Mouse (Mus musculus): ENCODE data around the gene Serpinb2. TPM values are rescaled to one million over a fixed set of nuclear protein-coding genes. Genes with fewer than 3 reads are reported as not detected.

Gene Serpinb2
- polyA plus RNA-seq, 1 experiment: 0.11 TPM

GRCm38 (mm10) chr1:107577514-107577913 is 66.3 kb downstream of the Serpinb2 start:
- no peaks in the 10 kb centered on the region for H3K4me1 ChIP-seq (ENCODE audit: control insufficient read depth, insufficient read depth, low read length)
- H3K4me3 ChIP-seq (ENCODE audit: insufficient read depth, low read depth, low read length): no peak overlapping the region
- H3K27me3 ChIP-seq (replicated peaks; ENCODE audit: control insufficient read depth, insufficient read depth, low read length): no peaks in the 10 kb centered on the region
- no peak for DNase-seq
- no peaks in the 10 kb centered on the region for H3K36me3 ChIP-seq (ENCODE audit: control insufficient read depth, insufficient read depth, low read length)
- TF ChIP-seq POLR2A (IDR thresholded peaks at IDR 0.05; ENCODE audit: low read depth, low read length) (no peak), CTCF (conservative IDR thresholded peaks at IDR 0.05; ENCODE audit: insufficient read depth, insufficient read length, low read depth, low read length) (no peak)
- 61% methylated on average over 1 of the region's 1 CpGs for WGBS
- H3K27ac ChIP-seq (ENCODE audit: insufficient read depth, low read depth, low read length): no peak overlapping the region

GRCm38 (mm10) chr1:107581220-107581619 is 70.0 kb downstream of the Serpinb2 start:
- Histone ChIP-seq H3K27me3 (replicated peaks; ENCODE audit: control insufficient read depth, insufficient read depth, low read length) (no peaks in the 10 kb centered on the region), H3K27ac (ENCODE audit: insufficient read depth, low read depth, low read length) (no peak overlapping the region), H3K4me1 (ENCODE audit: control insufficient read depth, insufficient read depth, low read length) (no peaks in the 10 kb centered on the region), H3K4me3 (ENCODE audit: insufficient read depth, low read depth, low read length) (no peak overlapping the region), H3K36me3 (ENCODE audit: control insufficient read depth, insufficient read depth, low read length) (no peaks in the 10 kb centered on the region)
- TF ChIP-seq POLR2A (IDR thresholded peaks at IDR 0.05; ENCODE audit: low read depth, low read length): no peak
- TF ChIP-seq CTCF (conservative IDR thresholded peaks at IDR 0.05; ENCODE audit: insufficient read depth, insufficient read length, low read depth, low read length): no peak
- no peak for DNase-seq
- WGBS: 83% methylated on average over 1 of the region's 1 CpGs

DNA sequence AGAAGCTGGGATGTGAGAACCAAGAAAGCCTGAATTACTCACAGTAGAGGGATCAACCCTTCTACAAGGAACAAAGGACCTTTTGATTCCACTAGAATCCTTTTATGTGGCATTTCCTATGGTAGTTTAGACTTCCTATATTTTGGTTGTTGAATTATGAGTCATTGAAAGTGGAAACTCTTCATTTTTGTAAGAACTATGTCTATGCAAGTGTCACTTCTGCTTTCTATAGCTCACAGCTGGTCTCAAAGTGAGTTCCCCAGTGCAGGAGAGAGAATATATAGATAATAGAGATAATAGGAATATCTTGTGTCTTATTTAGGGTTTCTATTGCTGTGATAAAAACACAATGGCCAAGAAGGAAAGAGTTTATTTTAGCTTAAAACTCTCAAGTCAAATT is 71.7 kb downstream of the Serpinb2 start:
- DNase-seq: no peak
- no peaks in the 10 kb centered on the region for H3K36me3 ChIP-seq (ENCODE audit: control insufficient read depth, insufficient read depth, low read length)
- H3K27ac ChIP-seq (ENCODE audit: insufficient read depth, low read depth, low read length): no peak overlapping the region
- H3K4me1 ChIP-seq (ENCODE audit: control insufficient read depth, insufficient read depth, low read length): no peaks in the 10 kb centered on the region
- H3K4me3 ChIP-seq (ENCODE audit: insufficient read depth, low read depth, low read length): no peak overlapping the region
- TF ChIP-seq POLR2A (IDR thresholded peaks at IDR 0.05; ENCODE audit: low read depth, low read length): no peak
- no peak for TF ChIP-seq CTCF (conservative IDR thresholded peaks at IDR 0.05; ENCODE audit: insufficient read depth, insufficient read length, low read depth, low read length)
- H3K27me3 ChIP-seq (replicated peaks; ENCODE audit: control insufficient read depth, insufficient read depth, low read length): no peaks in the 10 kb centered on the region

DNA sequence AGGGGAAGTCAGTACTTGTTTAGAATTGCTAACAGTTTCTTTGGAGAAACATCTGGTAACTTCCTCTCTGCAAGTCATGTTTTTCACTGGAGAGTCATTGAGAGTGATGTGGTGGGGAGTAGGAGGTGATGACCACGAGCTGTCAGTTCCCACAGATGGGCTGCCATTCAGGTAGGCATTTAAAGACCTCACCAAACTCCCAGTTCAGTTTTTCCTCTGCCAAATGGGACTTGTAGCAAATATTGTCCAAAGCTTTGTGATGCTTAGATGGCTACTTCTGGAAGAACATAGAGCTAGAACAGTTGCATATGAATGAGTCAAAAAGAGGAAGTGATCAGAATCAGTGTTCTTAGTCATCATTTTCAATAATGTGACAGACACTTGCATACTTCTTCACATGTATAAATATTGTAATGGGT is 72.7 kb downstream of the Serpinb2 start:
- DNase-seq: no peak
- no peak overlapping the region for H3K27ac ChIP-seq (ENCODE audit: insufficient read depth, low read depth, low read length)
- no peaks in the 10 kb centered on the region for H3K27me3 ChIP-seq (replicated peaks; ENCODE audit: control insufficient read depth, insufficient read depth, low read length)
- no peaks in the 10 kb centered on the region for H3K36me3 ChIP-seq (ENCODE audit: control insufficient read depth, insufficient read depth, low read length)
- TF ChIP-seq POLR2A (IDR thresholded peaks at IDR 0.05; ENCODE audit: low read depth, low read length) (no peak), CTCF (conservative IDR thresholded peaks at IDR 0.05; ENCODE audit: insufficient read depth, insufficient read length, low read depth, low read length) (no peak)
- H3K4me3 ChIP-seq (ENCODE audit: insufficient read depth, low read depth, low read length): no peak overlapping the region
- H3K4me1 ChIP-seq (ENCODE audit: control insufficient read depth, insufficient read depth, low read length): no peaks in the 10 kb centered on the region
- WGBS: 56% methylated on average over 1 of the region's 1 CpGs

DNA sequence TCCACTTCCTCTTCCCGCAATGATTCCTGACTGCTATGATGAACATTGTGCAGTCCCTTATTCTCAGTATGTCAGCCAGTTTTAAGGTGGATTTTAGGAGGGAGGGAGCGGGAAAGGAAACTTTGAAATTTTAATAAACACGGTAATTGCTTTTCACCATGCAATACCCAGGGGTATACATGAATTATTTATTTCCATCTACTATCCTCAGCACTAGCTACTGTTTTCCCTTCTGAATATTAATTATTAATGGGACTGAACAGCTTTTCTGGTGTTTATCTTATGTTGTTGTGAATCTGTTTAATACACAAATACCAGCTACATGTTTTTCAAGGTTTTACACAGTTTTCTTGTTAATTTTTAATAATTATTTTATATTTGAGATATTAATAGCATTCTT is 73.7 kb downstream of the Serpinb2 start:
- 69% methylated on average over 3 of the region's 3 CpGs for WGBS
- H3K4me1 ChIP-seq (ENCODE audit: control insufficient read depth, insufficient read depth, low read length): 0 out of 2 replicates have a peak, but pooled peaks cover under 1% of the 10 kb centered on the region
- no peak overlapping the region for H3K4me3 ChIP-seq (ENCODE audit: insufficient read depth, low read depth, low read length)

More for the DNA sequence above, 73.7 kb downstream of the Serpinb2 start:
- TF ChIP-seq CTCF (conservative IDR thresholded peaks at IDR 0.05; ENCODE audit: insufficient read depth, insufficient read length, low read depth, low read length) (no peak), POLR2A (IDR thresholded peaks at IDR 0.05; ENCODE audit: low read depth, low read length) (no peak)
- DNase-seq: no peak
- Histone ChIP-seq H3K36me3 (ENCODE audit: control insufficient read depth, insufficient read depth, low read length) (no peaks in the 10 kb centered on the region), H3K27me3 (replicated peaks; ENCODE audit: control insufficient read depth, insufficient read depth, low read length) (no peaks in the 10 kb centered on the region), H3K27ac (ENCODE audit: insufficient read depth, low read depth, low read length) (no peak overlapping the region)

Other genes starting within 250 kb of the Serpinb2 start
- not detected in 2 replicates for gene Serpinb3b, start 233.1 kb upstream of the Serpinb2 start, polyA plus RNA-seq (2012; rRNA removed)
- gene Serpinb3c, start 233.1 kb upstream of the Serpinb2 start, polyA plus RNA-seq (2012; rRNA removed): not detected in 2 replicates
- not detected in 2 replicates for gene Serpinb11, start 150.2 kb upstream of the Serpinb2 start, polyA plus RNA-seq (2012; rRNA removed)
- gene Serpinb7, start 111.8 kb upstream of the Serpinb2 start, polyA plus RNA-seq (2012; rRNA removed): not detected in 2 replicates
- gene Serpinb8, start 78.6 kb downstream of the Serpinb2 start, polyA plus RNA-seq (2012; rRNA removed): 7.5 and 11.0 TPM in 2 replicates

Measured in kidney, adult 2 months (tissue).